Mouse (Mus musculus) stomach, postnatal 0 days (tissue): ENCODE data around the gene Smyd4. TPM values are rescaled to one million over a fixed set of nuclear protein-coding genes. Genes with fewer than 3 reads are reported as not detected.
"Not testable (repeated sequence)": the region's sequence is repeated elsewhere in the genome, so short reads cannot be mapped to it uniquely, and the experiment has no call there.

Experiments
- ATAC-seq: fragments of 200-750 bp; cut with Nextera tagmentation; 2 replicates; pipeline ENCODE4 v1.8.0; 2017; ENCODE audit not compliant: low FRiP score, low TSS enrichment
- DNase-seq: peaks from one replicate; pipeline ENCODE4 v3.0.0-alpha.2; 2016; ENCODE audit warnings: low spot score
- H3K27ac ChIP-seq: fragments of 300-500 bp; sonication (generic); replicated peaks from 2 replicates; pipeline ENCODE4 v1.5.1; 2014; ENCODE audit warnings: mild to moderate bottlenecking, control low read depth
- H3K27me3 ChIP-seq: fragments of 300-500 bp; sonication (generic); 2 replicates; pipeline ENCODE4 v1.6.1; 2014; ENCODE audit warnings: low read length; ENCODE audit not compliant: control insufficient read depth, insufficient read depth
- H3K36me3 ChIP-seq: fragments of 300-500 bp; sonication (generic); 2 replicates; pipeline ENCODE4 v1.6.1; 2014; ENCODE audit warnings: low read length, mixed read lengths; ENCODE audit not compliant: control insufficient read depth, insufficient read depth
- H3K4me1 ChIP-seq: fragments of 300-500 bp; sonication (generic); replicated peaks from 2 replicates; pipeline ENCODE4 v1.6.1; 2014; ENCODE audit warnings: antibody characterized with exemption; ENCODE audit not compliant: control insufficient read depth, insufficient read depth
- H3K4me2 ChIP-seq: fragments of 300-500 bp; sonication (generic); replicated peaks from 2 replicates; pipeline ENCODE4 v1.6.1; 2014; ENCODE audit warnings: low read depth, mild to moderate bottlenecking, control low read depth, moderate library complexity
- H3K4me3 ChIP-seq: fragments of 300-500 bp; sonication (generic); 2 replicates; pipeline ENCODE4 v1.5.1; 2014; ENCODE audit warnings: low read depth, low read length, control low read depth
- H3K9ac ChIP-seq: fragments of 300-500 bp; sonication (generic); 2 replicates; pipeline ENCODE4 v1.6.1; 2014; ENCODE audit warnings: mild to moderate bottlenecking, low read length, control low read depth, mixed read lengths
- H3K9me3 ChIP-seq: fragments of 300-500 bp; sonication (generic); 2 replicates; pipeline ENCODE4 v1.6.1; 2016; ENCODE audit warnings: low read length; ENCODE audit not compliant: control insufficient read depth
- CTCF ChIP-seq: IDR thresholded peaks from 2 replicates; pipeline ENCODE4 v1.5.1; 2016; ENCODE audit warnings: antibody characterized with exemption, low read depth, mild to moderate bottlenecking, moderate library complexity
- EP300 ChIP-seq: optimal IDR thresholded peaks from 2 replicates; pipeline ENCODE3; 2016; ENCODE audit warnings: antibody characterized with exemption
- WGBS: fragments of 180-500 bp; shearing (Covaris S2); extraction: QIAGEN DNeasy Blood & Tissue Kit; methylation state at CpG from one replicate; pipeline ENCODE4 v1.1.7; 2014; 5-methylcytosine and 5-hydroxymethylcytosine counted together
- polyA plus RNA-seq: library from polyadenylated mRNA; unstranded; fragments of >200 nt; fragmentation: Nextera tagmentation; extraction: Ambion mirVana; gene quantifications from 2 replicates; pipeline ENCODE4 v1.2.1, GENCODE M21; 2015

Smyd4 gene
- polyA plus RNA-seq, 1 experiment from 2014 or later, result 5.0 TPM

GRCm38 (mm10) chr11:75347596-75347995, 637 bp upstream of the Smyd4 start:
- DNase-seq, result no peak
- TF ChIP-seq EP300, result no peak
- no peak for TF ChIP-seq CTCF
- Histone ChIP-seq H3K27ac (peak overlapping the region; percentile 85), H3K27me3 (no peaks in the 10 kb centered on the region), H3K36me3 (no peaks in the 10 kb centered on the region), H3K4me2 (peak overlapping the region; percentile 78), H3K4me1 (no peaks in the 10 kb centered on the region; the same call in 1 of the 2 replicates), H3K9me3 (no peaks in the 10 kb centered on the region), H3K4me3 (peak overlapping the region; percentile 78), H3K9ac (peak overlapping the region; percentile 86)
- ATAC-seq, result no peak
- under 1% methylated on average over 10 of the region's 10 CpGs for WGBS

GRCm38 (mm10) chr11:75348890-75349261, 643 bp downstream of the Smyd4 start:
- ATAC-seq (no peak), DNase-seq (no peak)
- Histone ChIP-seq H3K27ac (no peak overlapping the region; the same call in 1 of the 2 replicates), H3K9me3 (no peaks in the 10 kb centered on the region), H3K4me3 (peak overlapping the region; percentile 78), H3K36me3 (no peaks in the 10 kb centered on the region; the same call in 1 of the 2 replicates), H3K27me3 (no peaks in the 10 kb centered on the region), H3K9ac (peak overlapping the region; percentile 72), H3K4me2 (peak overlapping the region; percentile 78), H3K4me1 (no peaks in the 10 kb centered on the region; the same call in 1 of the 2 replicates)
- 43% methylated on average over 10 of the region's 10 CpGs for WGBS
- TF ChIP-seq CTCF (no peak), EP300 (no peak)

GRCm38 (mm10) chr11:75351225-75351624, 3.0 kb downstream of the Smyd4 start:
- no peaks in the 10 kb centered on the region for H3K9me3 ChIP-seq
- no peak overlapping the region for H3K27ac ChIP-seq
- H3K27me3 ChIP-seq, result no peaks in the 10 kb centered on the region
- H3K36me3 ChIP-seq, result no peaks in the 10 kb centered on the region; the same call in 1 of the 2 replicates
- TF ChIP-seq CTCF (no peak), EP300 (no peak)
- H3K4me3 ChIP-seq, result no peak overlapping the region
- DNase-seq (no peak), ATAC-seq (no peak)
- H3K4me1 ChIP-seq, result no peaks in the 10 kb centered on the region; the same call in 1 of the 2 replicates
- H3K4me2 ChIP-seq, result no peak overlapping the region
- no peak overlapping the region for H3K9ac ChIP-seq

GRCm38 (mm10) chr11:75355475-75355874, 7.2 kb downstream of the Smyd4 start:
- no peak overlapping the region for H3K4me2 ChIP-seq
- H3K4me1 ChIP-seq, result no peaks in the 10 kb centered on the region
- ATAC-seq (no peak), DNase-seq (no peak)
- no peaks in the 10 kb centered on the region for H3K9me3 ChIP-seq
- no peak for TF ChIP-seq EP300
- no peak for TF ChIP-seq CTCF
- WGBS, result 73% methylated on average over 1 of the region's 1 CpGs
- H3K36me3 ChIP-seq, result no peaks in the 10 kb centered on the region; the same call in 1 of the 2 replicates
- no peaks in the 10 kb centered on the region for H3K27me3 ChIP-seq
- H3K27ac ChIP-seq, result no peak overlapping the region
- H3K9ac ChIP-seq, result no peak overlapping the region
- no peak overlapping the region for H3K4me3 ChIP-seq

- Histone ChIP-seq H3K27ac (no peak overlapping the region), H3K9me3 (no peaks in the 10 kb centered on the region), H3K4me3 (no peak overlapping the region), H3K4me2 (no peak overlapping the region), H3K9ac (no peak overlapping the region), H3K36me3 (no peaks in the 10 kb centered on the region), H3K4me1 (no peaks in the 10 kb centered on the region), H3K27me3 (no peaks in the 10 kb centered on the region)
- 86% methylated on average over 1 of the region's 1 CpGs for WGBS
- no peak for ATAC-seq
- TF ChIP-seq EP300 (no peak), CTCF (no peak)
- no peak for DNase-seq
Measured at GRCm38 (mm10) chr11:75377125-75377524, 28.9 kb downstream of the Smyd4 start.

- not testable (repeated sequence) for DNase-seq
Measured at GRCm38 (mm10) chr11:75378786-75379185, 30.6 kb downstream of the Smyd4 start.

GRCm38 (mm10) chr11:75383529-75383928, 35.3 kb downstream of the Smyd4 start:
- H3K9me3 ChIP-seq, H3K36me3 ChIP-seq, H3K27ac ChIP-seq, H3K9ac ChIP-seq, DNase-seq, H3K4me3 ChIP-seq, H3K4me1 ChIP-seq, H3K4me2 ChIP-seq, ATAC-seq, H3K27me3 ChIP-seq: not testable (repeated sequence)
- WGBS, result 43% methylated on average over 3 of the region's 3 CpGs

More at GRCm38 (mm10) chr11:75378786-75379185, 30.6 kb downstream of the Smyd4 start:
- H3K36me3 ChIP-seq, H3K4me3 ChIP-seq, H3K4me1 ChIP-seq, H3K4me2 ChIP-seq, H3K27me3 ChIP-seq, H3K27ac ChIP-seq, ATAC-seq, H3K9ac ChIP-seq, H3K9me3 ChIP-seq: not testable (repeated sequence)
- WGBS, result 90% methylated on average over 2 of the region's 2 CpGs
